Mouse (Mus musculus) liver (tissue): ENCODE measurements around the gene Gjc1.

Source experiments
- DNase-seq: peaks from one replicate; pipeline ENCODE4 v3.0.0-alpha.2; 2020; ENCODE audit warnings: mixed read lengths

The Gjc1 gene

GRCm38 (mm10) chr11:102770662-102771435 lies 48.7 kb downstream of the Gjc1 start:
- no peak for DNase-seq

- no peak for DNase-seq
Observed at GRCm38 (mm10) chr11:102769993-102770661, 49.4 kb downstream of the Gjc1 start.

- DNase-seq, result no peak
Observed at GRCm38 (mm10) chr11:102769141-102769540, 50.4 kb downstream of the Gjc1 start.

- no peak for DNase-seq
Observed at GRCm38 (mm10) chr11:102767055-102767670, 52.3 kb downstream of the Gjc1 start.

- DNase-seq, result no peak
Observed at GRCm38 (mm10) chr11:102765416-102765815, 54.1 kb downstream of the Gjc1 start.

GRCm38 (mm10) chr11:102763009-102763767 lies 56.3 kb downstream of the Gjc1 start:
- no peak for DNase-seq

- no peak for DNase-seq
Observed at GRCm38 (mm10) chr11:102762248-102762647, 57.3 kb downstream of the Gjc1 start.

GRCm38 (mm10) chr11:102761309-102762210 lies 57.9 kb downstream of the Gjc1 start, which contains the start of gene Adam11:
TSS of gene Adam11 (plus strand) at chr11:102761439.
- DNase-seq, result no peak

GRCm38 (mm10) chr11:102760805-102761308 lies 58.6 kb downstream of the Gjc1 start:
- no peak for DNase-seq

GRCm38 (mm10) chr11:102758977-102759376 lies 60.5 kb downstream of the Gjc1 start:
- no peak for DNase-seq

GRCm38 (mm10) chr11:102755391-102755790 lies 64.1 kb downstream of the Gjc1 start:
- no peak for DNase-seq

GRCm38 (mm10) chr11:102754416-102754815 lies 65.1 kb downstream of the Gjc1 start:
- DNase-seq, result no peak

- peak; percentile 43 for DNase-seq
Observed at GRCm38 (mm10) chr11:102753591-102754324, 65.7 kb downstream of the Gjc1 start.

GRCm38 (mm10) chr11:102752896-102753590 lies 66.5 kb downstream of the Gjc1 start:
- DNase-seq, result no peak

GRCm38 (mm10) chr11:102749712-102750111 lies 69.8 kb downstream of the Gjc1 start:
- no peak for DNase-seq
